Mouse (Mus musculus) midbrain, postnatal 0 days (tissue): ENCODE data around the gene Btnl2. TPM values are rescaled to one million over a fixed set of nuclear protein-coding genes. Genes with fewer than 3 reads are reported as not detected.

Experiments
- ATAC-seq: fragments of 200-750 bp; cut with Nextera tagmentation; 2 replicates; pipeline ENCODE4 v1.8.0; 2017; ENCODE audit warnings: moderate number of reproducible peaks, mild to moderate bottlenecking, moderate TSS enrichment, moderate library complexity; ENCODE audit not compliant: low FRiP score
- DNase-seq: peaks from one replicate; pipeline ENCODE4 v3.0.0-alpha.2; 2015; ENCODE audit warnings: low spot score
- H3K27ac ChIP-seq: fragments of 300-500 bp; sonication (generic); 2 replicates; pipeline ENCODE4 v1.5.1; 2014; ENCODE audit warnings: low read depth, mild to moderate bottlenecking, low read length, mixed read lengths
- H3K27me3 ChIP-seq: fragments of 300-500 bp; sonication (generic); 2 replicates; pipeline ENCODE4 v1.6.1; 2014; ENCODE audit warnings: low read length, control low read depth, mixed read lengths; ENCODE audit not compliant: insufficient read depth
- H3K36me3 ChIP-seq: fragments of 300-500 bp; sonication (generic); 2 replicates; pipeline ENCODE4 v1.6.1; 2014; ENCODE audit warnings: low read length, control low read depth, mixed read lengths; ENCODE audit not compliant: insufficient read depth
- H3K4me1 ChIP-seq: fragments of 300-500 bp; sonication (generic); 2 replicates; pipeline ENCODE4 v1.6.1; 2014; ENCODE audit warnings: mild to moderate bottlenecking, control low read depth, antibody characterized with exemption, low read length, mixed read lengths; ENCODE audit not compliant: insufficient read depth
- H3K4me2 ChIP-seq: fragments of 300-500 bp; sonication (generic); 2 replicates; pipeline ENCODE4 v1.6.1; 2014; ENCODE audit warnings: low read depth, mild to moderate bottlenecking, low read length, mixed read lengths; ENCODE audit not compliant: poor library complexity, severe bottlenecking
- H3K4me3 ChIP-seq: fragments of 300-500 bp; sonication (generic); 2 replicates; pipeline ENCODE4 v1.5.1; 2014; ENCODE audit warnings: low read depth, mild to moderate bottlenecking, low read length, moderate library complexity
- H3K9ac ChIP-seq: fragments of 300-500 bp; sonication (generic); replicated peaks from 2 replicates; pipeline ENCODE4 v1.6.1; 2014; ENCODE audit warnings: mild to moderate bottlenecking, low read length, moderate library complexity, mixed read lengths; ENCODE audit not compliant: poor library complexity, severe bottlenecking
- H3K9me3 ChIP-seq: fragments of 300-500 bp; sonication (generic); 2 replicates; pipeline ENCODE4 v1.6.1; 2016; ENCODE audit warnings: low read length, control low read depth
- CTCF ChIP-seq: IDR thresholded peaks from 2 replicates; pipeline ENCODE4 v1.5.1; 2016; ENCODE audit warnings: antibody characterized with exemption, mild to moderate bottlenecking
- WGBS: fragments of 180-500 bp; shearing (Covaris S2); extraction: QIAGEN DNeasy Blood & Tissue Kit; methylation state at CpG from one replicate; pipeline ENCODE4 v1.1.7; 2014; 5-methylcytosine and 5-hydroxymethylcytosine counted together
- polyA plus RNA-seq: library from polyadenylated mRNA; unstranded; fragments of >200 nt; fragmentation: Nextera tagmentation; extraction: Ambion mirVana; gene quantifications from 2 replicates; pipeline ENCODE4 v1.2.1, GENCODE M21; 2015
- total RNA-seq: library from RNA; depleted of rRNA; stranded (reverse); fragments of >200 nt; gene quantifications from 2 replicates; pipeline ENCODE4 v1.2.3, GENCODE M21; 2014; rRNA removed

Gene Btnl2
- total RNA-seq, result not detected in 2 replicates
- polyA plus RNA-seq, result not detected in 2 replicates

- 85% methylated on average over 5 of the region's 5 CpGs for WGBS
- no peak for DNase-seq
- Histone ChIP-seq H3K27me3 (no peaks in the 10 kb centered on the region), H3K9ac (no peak within 1 kb of the TSS), H3K36me3 (no peaks in the 10 kb centered on the region), H3K4me2 (no peak within 1 kb of the TSS), H3K4me1 (no peaks in the 10 kb centered on the region), H3K27ac (no peak within 1 kb of the TSS), H3K9me3 (no peaks in the 10 kb centered on the region), H3K4me3 (no peak within 1 kb of the TSS)
- no peak for TF ChIP-seq CTCF
- no peak for ATAC-seq
Observed at GRCm38 (mm10) chr17:34354539-34354938, at the start of gene Btnl2. TSS of gene Btnl2 (plus strand) at chr17:34354822.

GRCm38 (mm10) chr17:34305380-34306030, 49.1 kb upstream of the Btnl2 start, which contains the start of gene H2-Eb1:
TSS of gene H2-Eb1 (plus strand) at chr17:34305867.
- no peaks in the 10 kb centered on the region for H3K36me3 ChIP-seq
- no peak for TF ChIP-seq CTCF
- no peak within 1 kb of the TSS for H3K4me3 ChIP-seq
- H3K9me3 ChIP-seq, result no peaks in the 10 kb centered on the region
- ATAC-seq, result peak; percentile 84
- H3K27me3 ChIP-seq, result no peaks in the 10 kb centered on the region
- peak; percentile 94 for DNase-seq
- no peak within 1 kb of the TSS for H3K9ac ChIP-seq
- H3K27ac ChIP-seq, result no peak within 1 kb of the TSS
- H3K4me2 ChIP-seq, result no peak within 1 kb of the TSS
- H3K4me1 ChIP-seq, result no peaks in the 10 kb centered on the region; the same call in 1 of the 2 replicates

- no peaks in the 10 kb centered on the region; the same call in 1 of the 2 replicates for H3K4me1 ChIP-seq
- DNase-seq (no peak), ATAC-seq (no peak)
- H3K4me2 ChIP-seq, result no peak overlapping the region
- no peak for TF ChIP-seq CTCF
- 73% methylated on average over 2 of the region's 2 CpGs for WGBS
- H3K27ac ChIP-seq, result no peak overlapping the region
- H3K4me3 ChIP-seq, result no peak overlapping the region
- no peaks in the 10 kb centered on the region for H3K36me3 ChIP-seq
- H3K9ac ChIP-seq, result no peak overlapping the region
- no peaks in the 10 kb centered on the region for H3K9me3 ChIP-seq
- no peaks in the 10 kb centered on the region for H3K27me3 ChIP-seq
Observed at GRCm38 (mm10) chr17:34306407-34306806, 48.2 kb upstream of the Btnl2 start.

- DNase-seq, result no peak
- Histone ChIP-seq H3K9me3 (no peaks in the 10 kb centered on the region), H3K36me3 (no peaks in the 10 kb centered on the region), H3K9ac (no peak overlapping the region), H3K4me1 (no peaks in the 10 kb centered on the region; the same call in 1 of the 2 replicates), H3K27me3 (no peaks in the 10 kb centered on the region), H3K4me2 (no peak overlapping the region), H3K27ac (no peak overlapping the region), H3K4me3 (no peak overlapping the region)
- TF ChIP-seq CTCF, result no peak
- no peak for ATAC-seq
Observed at GRCm38 (mm10) chr17:34307216-34307615, 47.4 kb upstream of the Btnl2 start.

- Histone ChIP-seq H3K9ac (no peak overlapping the region), H3K4me1 (no peaks in the 10 kb centered on the region; the same call in 1 of the 2 replicates), H3K27me3 (no peaks in the 10 kb centered on the region), H3K36me3 (no peaks in the 10 kb centered on the region), H3K4me2 (no peak overlapping the region), H3K9me3 (no peaks in the 10 kb centered on the region), H3K4me3 (no peak overlapping the region), H3K27ac (no peak overlapping the region)
- WGBS, result 85% methylated on average over 4 of the region's 4 CpGs
- ATAC-seq, result no peak
- no peak for DNase-seq
- no peak for TF ChIP-seq CTCF
Observed at GRCm38 (mm10) chr17:34308161-34308560, 46.5 kb upstream of the Btnl2 start.

GRCm38 (mm10) chr17:34309225-34309624, 45.4 kb upstream of the Btnl2 start:
- no peaks in the 10 kb centered on the region for H3K36me3 ChIP-seq
- ATAC-seq (no peak), DNase-seq (no peak)
- peak overlapping the region; percentile 68 for H3K27ac ChIP-seq
- H3K4me2 ChIP-seq, result peak overlapping the region; percentile 63
- H3K9me3 ChIP-seq, result no peaks in the 10 kb centered on the region
- H3K4me3 ChIP-seq, result peak overlapping the region; percentile 48
- H3K4me1 ChIP-seq, result no peaks in the 10 kb centered on the region; the same call in 1 of the 2 replicates
- H3K9ac ChIP-seq, result peak overlapping the region; percentile 70
- H3K27me3 ChIP-seq, result no peaks in the 10 kb centered on the region
- WGBS, result 27% methylated on average over 10 of the region's 10 CpGs
- TF ChIP-seq CTCF, result no peak
